Mouse (Mus musculus) neural tube, embryonic 15.5 days (tissue): ENCODE measurements around the gene Hand2. TPM values are rescaled to one million over a fixed set of nuclear protein-coding genes. Genes with fewer than 3 reads are reported as not detected.
A peak's percentile ranks its signal among the peaks of the same experiment; 100 is the strongest.

Experiments
- ATAC-seq: fragments of 200-750 bp; cut with Nextera tagmentation; 2 replicates; pipeline ENCODE4 v1.8.0; 2017; ENCODE audit warnings: mild to moderate bottlenecking, moderate TSS enrichment, moderate library complexity; ENCODE audit not compliant: low FRiP score
- H3K27ac ChIP-seq: fragments of 300-500 bp; sonication (generic); replicated peaks from 2 replicates; pipeline ENCODE4 v1.5.1; 2015; ENCODE audit warnings: mild to moderate bottlenecking, inconsistent platforms
- H3K27me3 ChIP-seq: fragments of 300-500 bp; sonication (generic); replicated peaks from 2 replicates; pipeline ENCODE4 v1.6.1; 2015; ENCODE audit warnings: inconsistent platforms
- H3K36me3 ChIP-seq: fragments of 300-500 bp; sonication (generic); 2 replicates; pipeline ENCODE4 v1.6.1; 2015; ENCODE audit warnings: inconsistent platforms
- H3K4me1 ChIP-seq: fragments of 300-500 bp; sonication (generic); 2 replicates; pipeline ENCODE4 v1.6.1; 2015; ENCODE audit warnings: inconsistent platforms
- H3K4me2 ChIP-seq: fragments of 300-500 bp; sonication (generic); 2 replicates; pipeline ENCODE4 v1.6.1; 2015; ENCODE audit warnings: inconsistent platforms, mild to moderate bottlenecking, moderate library complexity
- H3K4me3 ChIP-seq: fragments of 300-500 bp; sonication (generic); replicated peaks from 2 replicates; pipeline ENCODE4 v1.5.1; 2015; ENCODE audit warnings: mild to moderate bottlenecking, inconsistent platforms
- H3K9ac ChIP-seq: fragments of 300-500 bp; sonication (generic); replicated peaks from 2 replicates; pipeline ENCODE4 v1.6.1; 2015; ENCODE audit warnings: mild to moderate bottlenecking, inconsistent platforms
- H3K9me3 ChIP-seq: fragments of 300-500 bp; sonication (generic); replicated peaks from 2 replicates; pipeline ENCODE4 v1.6.1; 2016; ENCODE audit warnings: inconsistent platforms
- WGBS: fragments of 180-500 bp; shearing (Covaris S2); methylation state at CpG from one replicate; pipeline ENCODE4 v1.1.7; 2015; ENCODE audit warnings: mixed read lengths; 5-methylcytosine and 5-hydroxymethylcytosine counted together
- polyA plus RNA-seq: library from polyadenylated mRNA; unstranded; fragments of >200 nt; fragmentation: Nextera tagmentation; extraction: Ambion mirVana; gene quantifications from 2 replicates; pipeline ENCODE4 v1.2.1, GENCODE M21; 2015

Gene Hand2
- polyA plus RNA-seq, 1 experiment from 2014 or later, result not detected

DNA sequence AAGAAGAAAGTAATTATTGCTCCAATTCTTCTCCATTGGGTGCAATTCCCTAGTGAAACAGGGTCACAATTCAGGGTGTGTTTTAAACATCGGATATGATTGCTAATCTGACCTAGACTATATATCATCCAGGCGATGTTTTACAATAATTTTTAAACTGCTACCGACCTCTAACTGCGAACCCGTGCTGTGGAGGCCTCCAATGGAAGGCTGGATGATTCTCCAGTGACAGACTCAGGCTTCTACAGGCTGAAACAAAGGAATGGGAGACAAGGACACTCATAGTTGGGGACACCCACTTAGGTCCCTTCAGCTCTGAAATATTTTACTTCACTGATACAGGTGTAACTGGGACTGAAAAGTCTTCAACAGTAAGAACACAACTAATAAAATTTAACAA, 13.9 kb downstream of the Hand2 start:
- no peak for ATAC-seq
- 2% methylated on average over 5 of the region's 5 CpGs for WGBS
- Histone ChIP-seq H3K27ac (no peak overlapping the region), H3K9me3 (no peaks in the 10 kb centered on the region), H3K9ac (no peak overlapping the region), H3K4me2 (no peak overlapping the region), H3K36me3 (no peaks in the 10 kb centered on the region), H3K4me3 (no peak overlapping the region), H3K4me1 (0 out of 2 replicates have a peak, but pooled peaks cover 8% of the 10 kb centered on the region), H3K27me3 (peaks cover 96% of the 10 kb centered on the region)

DNA sequence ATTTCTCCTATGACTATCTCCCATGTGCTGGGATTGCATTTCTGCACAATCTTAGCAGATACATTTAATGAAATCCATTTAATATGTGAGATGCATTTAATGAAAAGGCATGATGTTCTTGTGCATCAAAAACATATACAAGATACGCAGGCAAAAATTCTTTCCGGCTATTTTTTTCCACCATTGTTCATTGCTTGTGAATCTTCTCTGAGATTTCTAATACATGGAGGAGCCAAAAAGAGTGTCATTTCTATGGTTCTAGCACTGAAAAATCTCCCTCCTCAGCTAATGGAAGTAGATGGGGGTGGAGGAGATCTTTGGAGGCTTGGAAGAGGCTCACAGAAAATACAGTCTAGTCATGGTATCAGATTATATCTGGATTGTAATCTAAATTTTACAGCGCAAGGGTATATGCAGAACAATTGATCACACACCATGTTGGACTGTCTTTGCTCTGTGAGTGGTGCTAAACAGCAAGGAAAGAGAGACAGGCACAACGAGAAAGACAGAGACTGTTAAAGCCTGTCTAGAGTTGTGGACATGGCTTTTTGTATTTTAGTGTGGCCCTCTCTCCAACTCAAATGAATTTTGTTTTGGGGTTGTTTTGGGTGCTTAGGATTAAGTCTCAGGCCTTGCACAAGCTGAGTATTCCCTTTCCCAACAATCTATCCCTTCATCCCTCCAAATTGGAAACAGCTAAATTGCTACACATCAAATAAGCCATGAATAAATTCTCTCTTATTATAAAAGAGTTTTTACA, 16.7 kb downstream of the Hand2 start:
- Histone ChIP-seq H3K4me1 (peaks cover 17% of the 10 kb centered on the region), H3K36me3 (no peaks in the 10 kb centered on the region), H3K9me3 (no peaks in the 10 kb centered on the region), H3K27me3 (peaks cover 96% of the 10 kb centered on the region), H3K9ac (no peak overlapping the region), H3K4me2 (no peak overlapping the region), H3K4me3 (no peak overlapping the region), H3K27ac (no peak overlapping the region)
- 35% methylated on average over 4 of the region's 4 CpGs for WGBS
- no peak for ATAC-seq

DNA sequence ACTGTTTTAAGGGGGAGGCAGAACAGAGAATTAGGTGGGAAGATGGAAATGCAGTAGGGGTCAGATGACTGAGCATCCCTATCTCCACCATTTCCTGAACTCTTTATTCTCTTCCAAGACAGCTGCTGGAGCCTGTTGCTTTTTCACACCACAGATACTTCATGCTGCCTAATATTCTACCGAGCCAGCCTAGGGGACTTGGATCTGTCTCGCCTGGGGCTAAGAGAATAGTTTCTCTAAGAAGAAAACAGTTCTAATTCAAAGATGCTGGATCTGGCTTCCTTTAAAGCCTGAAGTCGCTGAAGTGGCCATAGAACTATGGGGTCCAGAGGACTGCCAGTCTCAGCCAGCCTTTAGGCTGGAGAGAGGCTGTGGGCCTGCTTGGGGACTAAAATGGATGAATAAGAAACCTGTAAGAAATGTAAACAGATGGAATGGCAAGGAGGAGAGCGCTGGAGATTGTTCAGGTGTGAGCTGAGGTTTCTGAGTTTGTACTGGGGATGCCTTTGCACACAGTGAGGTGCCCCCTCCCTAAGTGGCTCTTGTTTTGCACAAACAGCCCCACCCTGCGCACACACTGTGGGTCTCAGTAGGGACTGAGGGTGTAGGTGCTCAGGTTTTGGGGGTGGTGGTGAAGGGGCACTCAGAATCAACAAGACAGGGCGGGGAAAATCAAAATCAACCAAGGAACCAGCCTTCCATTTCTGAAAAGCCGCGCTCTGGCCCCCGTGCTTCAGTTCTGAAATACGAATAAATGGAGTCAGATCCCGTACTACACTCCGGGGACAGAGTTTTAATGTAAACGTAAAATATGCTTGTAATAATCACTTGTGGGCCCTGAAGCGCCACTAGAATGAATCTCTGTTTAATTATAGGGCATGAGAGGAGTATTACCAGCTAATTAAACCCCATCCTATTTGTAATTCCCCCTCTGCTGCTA, 19.2 kb downstream of the Hand2 start:
- Histone ChIP-seq H3K27ac (no peak overlapping the region), H3K9ac (no peak overlapping the region), H3K36me3 (no peaks in the 10 kb centered on the region), H3K4me2 (no peak overlapping the region), H3K4me3 (no peak overlapping the region), H3K27me3 (peaks cover 98% of the 10 kb centered on the region), H3K4me1 (peaks cover 9% of the 10 kb centered on the region), H3K9me3 (no peaks in the 10 kb centered on the region)
- ATAC-seq, result no peak
- WGBS, result 5% methylated on average over 14 of the region's 14 CpGs

DNA sequence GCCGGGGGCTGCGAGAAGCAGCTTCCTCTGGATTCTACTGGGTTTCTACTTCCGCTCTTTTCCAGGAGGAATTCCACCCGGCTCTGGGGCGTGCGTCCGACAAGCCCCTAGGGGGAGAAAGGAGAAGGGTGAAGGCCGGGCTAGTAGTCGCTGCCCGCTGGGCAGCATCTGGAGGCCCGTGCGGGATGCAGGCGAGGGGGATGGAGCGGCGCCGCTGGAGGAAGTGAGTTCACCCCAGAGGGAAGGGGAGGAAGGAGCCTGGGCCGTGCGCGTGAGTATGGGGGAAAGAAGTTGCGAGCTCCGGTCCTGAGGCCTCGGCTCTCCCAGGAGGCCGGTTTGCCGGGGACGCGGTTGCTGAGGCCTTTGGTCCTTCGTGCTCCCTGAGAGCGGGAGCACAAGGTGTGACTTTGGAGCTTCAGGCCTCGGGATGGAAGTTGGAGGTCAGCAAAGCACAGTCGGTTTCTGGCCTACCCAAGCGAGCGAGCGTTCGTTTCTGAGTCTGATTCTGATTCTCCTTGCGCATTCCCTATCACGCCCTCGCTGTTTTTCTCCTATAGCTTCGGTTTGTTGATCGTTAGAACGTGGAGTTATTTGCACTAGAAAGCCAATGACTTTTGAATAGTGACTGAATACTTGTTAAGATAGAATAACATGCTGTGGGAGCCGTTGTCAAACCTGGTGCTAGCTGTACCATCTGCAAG, 20.2 kb downstream of the Hand2 start:
- H3K4me1 ChIP-seq, result peaks cover 9% of the 10 kb centered on the region
- H3K36me3 ChIP-seq, result no peaks in the 10 kb centered on the region
- H3K27ac ChIP-seq, result no peak overlapping the region
- 2% methylated on average over 41 of the region's 41 CpGs for WGBS
- no peak for ATAC-seq
- H3K4me2 ChIP-seq, result peak overlapping the region; percentile 39
- peaks cover 97% of the 10 kb centered on the region for H3K27me3 ChIP-seq
- no peak overlapping the region for H3K9ac ChIP-seq
- no peaks in the 10 kb centered on the region for H3K9me3 ChIP-seq
- H3K4me3 ChIP-seq, result 0 out of 2 replicates have a peak overlapping the region, but pooled peaks have one; percentile 6

DNA sequence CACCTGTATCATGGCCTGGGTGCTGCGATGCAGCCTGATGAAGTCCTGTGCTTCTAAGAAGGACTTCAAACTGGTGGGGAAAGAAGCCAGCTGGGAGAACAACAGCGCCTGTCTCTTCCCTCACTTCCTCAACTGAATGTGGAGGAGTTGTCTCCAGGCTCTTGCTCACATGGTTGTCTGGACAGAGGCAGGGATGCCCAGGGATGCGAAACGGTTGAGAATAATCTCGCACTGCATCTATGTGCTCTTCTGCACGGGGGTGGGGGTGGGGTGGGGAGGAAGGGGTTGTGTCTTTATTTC, 20.7 kb downstream of the Hand2 start:
- H3K27ac ChIP-seq, result no peak overlapping the region
- peaks cover 9% of the 10 kb centered on the region for H3K4me1 ChIP-seq
- H3K9ac ChIP-seq, result no peak overlapping the region
- 3% methylated on average over 6 of the region's 6 CpGs for WGBS
- ATAC-seq, result no peak
- peaks cover 97% of the 10 kb centered on the region for H3K27me3 ChIP-seq
- H3K4me3 ChIP-seq, result no peak overlapping the region
- H3K9me3 ChIP-seq, result no peaks in the 10 kb centered on the region
- H3K36me3 ChIP-seq, result no peaks in the 10 kb centered on the region
- no peak overlapping the region for H3K4me2 ChIP-seq

DNA sequence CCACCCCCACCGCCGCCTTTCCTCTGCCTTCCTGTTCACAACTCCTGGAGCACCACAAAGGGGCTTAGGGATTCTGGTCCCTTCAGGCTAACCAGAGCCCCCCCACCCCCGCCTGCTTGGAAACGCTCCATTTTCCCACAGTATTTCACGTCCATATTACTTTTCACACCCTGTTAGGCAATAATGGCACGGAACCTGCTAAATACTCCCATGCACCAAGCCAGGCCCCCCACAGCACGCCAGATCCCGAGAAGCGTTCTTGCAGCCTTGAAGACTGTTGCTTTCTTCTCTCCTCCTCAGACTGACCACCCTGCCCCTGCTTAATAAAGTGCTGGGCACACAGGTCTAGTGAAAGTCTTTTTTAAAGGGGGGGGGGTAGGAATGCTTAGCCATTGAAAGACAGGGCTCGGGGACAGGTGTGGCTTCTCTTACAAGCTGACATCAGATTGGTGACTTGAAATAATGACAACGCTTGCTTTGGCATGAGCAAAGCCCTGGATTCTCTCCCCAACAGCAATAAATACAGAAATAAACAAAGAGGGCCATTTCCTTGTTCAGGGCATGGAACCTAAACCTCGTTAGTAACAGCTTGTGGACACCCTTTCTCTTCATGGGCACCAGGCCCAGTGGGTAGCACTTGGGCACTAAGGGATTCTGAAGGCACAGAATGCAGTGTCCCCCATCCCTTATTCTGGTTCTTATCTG, 21.8 kb downstream of the Hand2 start:
- no peaks in the 10 kb centered on the region for H3K9me3 ChIP-seq
- WGBS, result 6% methylated on average over 12 of the region's 12 CpGs
- no peak overlapping the region for H3K4me2 ChIP-seq
- no peak overlapping the region for H3K4me3 ChIP-seq
- H3K27ac ChIP-seq, result no peak overlapping the region
- H3K4me1 ChIP-seq, result peaks cover 9% of the 10 kb centered on the region
- H3K9ac ChIP-seq, result no peak overlapping the region
- H3K27me3 ChIP-seq, result peaks cover 97% of the 10 kb centered on the region
- no peaks in the 10 kb centered on the region for H3K36me3 ChIP-seq
- ATAC-seq, result no peak

DNA sequence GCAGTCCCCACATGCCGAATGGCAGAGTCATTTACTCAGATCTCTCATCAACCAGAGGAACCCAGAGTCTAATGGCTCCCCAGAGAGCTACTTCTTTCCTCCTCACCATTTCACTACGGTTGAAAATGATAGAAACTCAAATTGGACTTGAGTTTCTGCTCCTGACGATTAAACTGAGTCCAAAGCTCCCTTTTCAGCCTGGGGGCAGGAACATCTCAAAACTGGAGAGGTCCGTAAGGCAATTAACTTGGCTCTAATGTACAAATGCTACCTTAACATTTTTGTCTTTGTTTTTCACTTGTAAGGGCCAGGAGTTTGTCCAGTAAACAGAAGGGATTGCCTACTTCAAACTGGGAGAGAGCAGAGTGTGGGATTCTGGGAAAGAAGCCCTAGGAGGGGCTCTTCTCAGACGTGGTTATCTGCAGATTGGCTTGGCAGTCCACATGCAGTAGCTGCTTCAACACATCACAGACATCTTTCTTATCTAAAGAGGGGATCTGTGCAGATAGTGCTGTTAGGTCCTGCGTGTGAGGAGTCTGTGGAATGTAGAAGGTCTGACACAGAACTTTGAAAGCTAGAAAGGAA, 23.0 kb downstream of the Hand2 start:
- Histone ChIP-seq H3K4me1 (peaks cover 9% of the 10 kb centered on the region), H3K9ac (no peak overlapping the region)
- 4% methylated on average over 6 of the region's 6 CpGs for WGBS

DNA sequence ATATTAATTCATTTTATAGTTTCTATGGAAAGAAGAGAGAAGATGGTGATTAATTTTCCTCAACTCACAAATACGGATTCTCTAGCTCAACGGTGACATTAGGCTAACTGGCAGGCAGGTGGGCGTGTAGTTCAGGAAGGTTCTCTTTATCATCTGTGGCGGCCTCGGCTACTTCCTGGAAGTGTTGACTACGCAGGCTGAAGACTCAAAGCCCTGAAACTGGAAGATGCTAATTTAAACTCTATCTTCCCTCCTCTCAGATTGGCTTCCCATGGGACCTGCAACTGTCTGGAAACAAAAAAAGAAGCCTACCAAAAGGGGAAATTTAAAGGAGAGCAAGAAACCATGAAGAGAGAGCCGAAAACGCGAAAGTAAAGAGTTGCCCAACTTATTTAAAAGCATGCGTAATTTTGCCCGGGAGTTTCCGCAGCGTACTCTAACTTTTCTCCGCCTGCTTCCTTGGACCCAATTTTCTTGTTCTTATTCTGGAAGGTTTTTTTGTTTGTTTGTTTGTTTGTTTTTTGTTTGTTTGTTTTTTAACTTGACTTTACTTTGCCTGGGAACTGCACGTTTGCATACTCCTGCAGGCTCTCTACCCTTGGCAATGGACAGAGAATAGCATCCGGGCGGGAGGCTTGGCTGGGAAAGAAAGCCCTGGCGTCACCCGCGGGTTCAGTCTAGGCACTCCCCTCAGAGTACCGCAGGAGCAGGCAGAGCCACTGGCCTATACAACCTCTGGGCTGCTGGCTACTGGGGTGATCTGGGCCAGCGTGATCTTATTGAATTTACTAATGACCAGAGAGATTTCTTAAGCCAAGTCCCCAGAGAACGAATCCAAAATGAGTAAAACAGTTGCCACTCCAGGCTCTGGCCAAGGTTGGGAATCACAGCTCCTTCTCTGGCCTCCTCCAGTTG, 24.4 kb downstream of the Hand2 start:
- ATAC-seq, result no peak
- 4% methylated on average over 23 of the region's 23 CpGs for WGBS

More for the DNA sequence above, 23.0 kb downstream of the Hand2 start:
- Histone ChIP-seq H3K27me3 (peaks cover 98% of the 10 kb centered on the region), H3K4me2 (no peak overlapping the region), H3K27ac (no peak overlapping the region), H3K9me3 (no peaks in the 10 kb centered on the region), H3K36me3 (no peaks in the 10 kb centered on the region), H3K4me3 (no peak overlapping the region)
- ATAC-seq, result no peak

DNA sequence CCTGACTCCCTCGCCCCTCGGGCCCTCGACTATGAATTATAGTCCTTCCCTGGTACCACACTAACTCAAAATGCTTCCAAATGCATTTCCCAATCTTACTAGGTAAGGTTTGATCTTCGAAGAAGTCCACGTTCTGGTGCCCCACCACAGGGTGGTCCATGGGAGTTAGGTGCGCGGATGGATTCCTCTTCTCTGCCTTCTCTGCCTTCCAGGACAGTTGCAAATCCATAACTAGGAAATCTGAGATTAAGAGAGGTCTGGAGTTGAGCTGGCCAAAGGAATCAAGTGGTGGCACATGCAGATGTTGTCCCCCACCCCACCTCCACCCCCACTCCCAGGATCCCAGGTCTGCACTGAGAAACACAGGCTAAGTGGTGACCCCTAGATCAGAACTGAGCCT, 25.6 kb downstream of the Hand2 start:
- Histone ChIP-seq H3K9me3 (no peaks in the 10 kb centered on the region), H3K36me3 (no peaks in the 10 kb centered on the region), H3K27ac (no peak overlapping the region), H3K9ac (no peak overlapping the region), H3K4me1 (0 out of 2 replicates have a peak, but pooled peaks cover under 1% of the 10 kb centered on the region), H3K4me3 (no peak overlapping the region), H3K4me2 (no peak overlapping the region), H3K27me3 (peaks cover 97% of the 10 kb centered on the region)
- WGBS, result 6% methylated on average over 7 of the region's 7 CpGs
- no peak for ATAC-seq

More for the DNA sequence above, 24.4 kb downstream of the Hand2 start:
- H3K36me3 ChIP-seq, result no peaks in the 10 kb centered on the region
- peaks cover 98% of the 10 kb centered on the region for H3K27me3 ChIP-seq
- no peak overlapping the region for H3K9ac ChIP-seq
- H3K4me1 ChIP-seq, result peaks cover 9% of the 10 kb centered on the region
- no peak overlapping the region for H3K27ac ChIP-seq
- no peak overlapping the region for H3K4me3 ChIP-seq
- H3K9me3 ChIP-seq, result no peaks in the 10 kb centered on the region
- H3K4me2 ChIP-seq, result no peak overlapping the region

DNA sequence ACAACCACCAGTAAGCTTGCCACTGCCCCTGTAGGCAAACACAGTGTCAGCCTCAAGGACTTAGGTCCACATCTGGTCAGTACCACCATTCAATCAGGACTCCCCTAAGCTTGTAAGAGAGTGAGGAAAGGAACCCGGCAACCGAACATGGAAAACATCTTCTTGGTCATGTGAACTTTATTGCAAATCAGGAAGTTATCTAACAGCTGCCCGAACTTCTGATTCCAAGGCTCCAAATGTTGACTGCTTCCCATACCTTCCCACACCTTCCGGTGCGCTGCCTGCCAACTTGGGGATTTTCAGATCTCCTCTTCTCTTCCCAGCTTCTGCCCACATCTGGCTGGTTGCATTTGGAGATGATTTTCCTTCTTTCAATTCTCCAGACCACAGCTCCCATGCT, 26.4 kb downstream of the Hand2 start:
- no peaks in the 10 kb centered on the region for H3K9me3 ChIP-seq
- no peaks in the 10 kb centered on the region for H3K4me1 ChIP-seq
- WGBS, result 10% methylated on average over 5 of the region's 5 CpGs
- H3K4me2 ChIP-seq, result no peak overlapping the region
- no peak overlapping the region for H3K27ac ChIP-seq
- no peaks in the 10 kb centered on the region for H3K36me3 ChIP-seq
- ATAC-seq, result no peak
- H3K27me3 ChIP-seq, result peaks cover 97% of the 10 kb centered on the region
- H3K4me3 ChIP-seq, result no peak overlapping the region
- H3K9ac ChIP-seq, result no peak overlapping the region
